Mouse (Mus musculus): ENCODE measurements around the gene Stac2.

Gene Stac2

GRCm38 (mm10) chr11:98050940-98051339 is 2.3 kb downstream of the Stac2 start:
- no peak for DNase-seq (ENCODE audit: low read depth, low spot score)

GRCm38 (mm10) chr11:98050520-98050815 is 2.8 kb downstream of the Stac2 start:
- DNase-seq (ENCODE audit: low read depth, low spot score) = no peak

GRCm38 (mm10) chr11:98049672-98050519 is 3.4 kb downstream of the Stac2 start:
- DNase-seq (ENCODE audit: low read depth, low spot score) = peak; percentile 58

GRCm38 (mm10) chr11:98047745-98048144 is 5.5 kb downstream of the Stac2 start:
- DNase-seq (ENCODE audit: low read depth, low spot score) = no peak

- no peak for DNase-seq (ENCODE audit: low read depth, low spot score)
These were observed 6.8 kb downstream of the Stac2 start for GRCm38 (mm10) chr11:98046466-98046865.

- DNase-seq (ENCODE audit: low read depth, low spot score) = no peak
These were observed 7.7 kb downstream of the Stac2 start for GRCm38 (mm10) chr11:98045596-98045995.

- DNase-seq (ENCODE audit: low read depth, low spot score) = no peak
These were observed 9.2 kb downstream of the Stac2 start for GRCm38 (mm10) chr11:98044074-98044473.

GRCm38 (mm10) chr11:98042741-98043140 is 10.5 kb downstream of the Stac2 start:
- no peak for DNase-seq (ENCODE audit: low read depth, low spot score)

- DNase-seq (ENCODE audit: low read depth, low spot score) = no peak
These were observed 12.3 kb downstream of the Stac2 start for GRCm38 (mm10) chr11:98040975-98041374.

GRCm38 (mm10) chr11:98037871-98038270 is 15.4 kb downstream of the Stac2 start:
- no peak for DNase-seq (ENCODE audit: low read depth, low spot score)

GRCm38 (mm10) chr11:98035977-98036377 is 17.3 kb downstream of the Stac2 start:
- no peak for DNase-seq (ENCODE audit: low read depth, low spot score)

- DNase-seq (ENCODE audit: low read depth, low spot score) = no peak
These were observed 18.4 kb downstream of the Stac2 start for GRCm38 (mm10) chr11:98034840-98035239.

- DNase-seq (ENCODE audit: low read depth, low spot score) = no peak
These were observed 19.2 kb downstream of the Stac2 start for GRCm38 (mm10) chr11:98034061-98034460.

- DNase-seq (ENCODE audit: low read depth, low spot score) = peak; percentile 68
These were observed 21.9 kb downstream of the Stac2 start for GRCm38 (mm10) chr11:98031443-98031770.

GRCm38 (mm10) chr11:98030701-98031442 is 22.4 kb downstream of the Stac2 start:
- peak; percentile 42 for DNase-seq (ENCODE audit: low read depth, low spot score)

GRCm38 (mm10) chr11:98027785-98028184 is 25.5 kb downstream of the Stac2 start:
- no peak for DNase-seq (ENCODE audit: low read depth, low spot score)

GRCm38 (mm10) chr11:98027297-98027688 is 26.0 kb downstream of the Stac2 start:
- peak; percentile 67 for DNase-seq (ENCODE audit: low read depth, low spot score)

- peak; percentile 91 for DNase-seq (ENCODE audit: low read depth, low spot score)
These were observed 26.5 kb downstream of the Stac2 start, which contains the start of gene Rpl19 for GRCm38 (mm10) chr11:98026570-98027296. Gene Rpl19 (plus strand): TSS chr11:98026710.

- DNase-seq (ENCODE audit: low read depth, low spot score) = no peak
These were observed 27.1 kb downstream of the Stac2 start for GRCm38 (mm10) chr11:98026248-98026569.

GRCm38 (mm10) chr11:98024516-98024915 is 28.7 kb downstream of the Stac2 start:
- no peak for DNase-seq (ENCODE audit: low read depth, low spot score)

- DNase-seq (ENCODE audit: low read depth, low spot score) = peak; percentile 72
These were observed 30.5 kb downstream of the Stac2 start, which contains the start of gene Cacnb1 for GRCm38 (mm10) chr11:98022555-98023371. Gene Cacnb1 (minus strand): TSS chr11:98023034.

GRCm38 (mm10) chr11:98022253-98022554 is 31.1 kb downstream of the Stac2 start:
- no peak for DNase-seq (ENCODE audit: low read depth, low spot score)
